8 mouse cellular contexts compared by ENCODE assay signal in genomic region chr6:22325364-22326072, GRCm38 (mm10). TPM values are rescaled to one million over a fixed set of nuclear protein-coding genes. Genes with fewer than 3 reads are reported as not detected.
A peak's percentile ranks its signal among the peaks of the same experiment; 100 is the strongest.
DNase-seq lines count a peak whose midpoint lies in the region; ATAC-seq and TF ChIP-seq lines count a peak whose summit lies in the region.

No protein-coding gene starts in this region.

- no peak overlapping the region for H3K4me2 ChIP-seq in heart, embryonic 12.5 days
- H3K4me2 ChIP-seq in limb, embryonic 13.5 days (replicated peaks) = no peak overlapping the region

- H3K9ac ChIP-seq in heart, embryonic 12.5 days = no peak overlapping the region
- no peak overlapping the region for H3K9ac ChIP-seq in limb, embryonic 13.5 days

- TF ChIP-seq POLR2A in kidney, adult 2 months (IDR thresholded peaks at IDR 0.05; ENCODE audit: low read depth, low read length) = no peak

- peak; percentile 91 for DNase-seq in heart, adult 11 months
- DNase-seq in cerebellum, adult 9-11 months = peak; percentile 44
- DNase-seq in frontal cortex, postnatal 14 days (ENCODE audit: low spot score in 2 of 2) = peak; percentile 62 to 82
- DNase-seq in kidney, adult 2 months = peak; percentile 77
- peak; percentile 18 to 43 for DNase-seq in monocyte, adult 2 months (ENCODE audit: low read depth in 1 of 2, low spot score in 2 of 2)
- DNase-seq in spleen, postnatal 4 days (ENCODE audit: low spot score in 2 of 2) = peak; percentile 67 to 89

- peak; percentile 96 for TF ChIP-seq CTCF in kidney, adult 2 months (conservative IDR thresholded peaks at IDR 0.05; ENCODE audit: insufficient read depth, insufficient read length, low read depth, low read length)

- ATAC-seq in heart, embryonic 12.5 days (ENCODE audit: insufficient number of reproducible peaks, low FRiP score) = no peak
- peak; percentile 33 for ATAC-seq in limb, embryonic 13.5 days (ENCODE audit: low FRiP score, low read depth)

- no peak overlapping the region for H3K27ac ChIP-seq in heart, embryonic 12.5 days (ENCODE audit: poor library complexity, severe bottlenecking)
- H3K27ac ChIP-seq in kidney, adult 2 months (ENCODE audit: insufficient read depth, low read depth, low read length) = no peak overlapping the region
- no peak overlapping the region for H3K27ac ChIP-seq in limb, embryonic 13.5 days

- H3K4me1 ChIP-seq in heart, embryonic 12.5 days (replicated peaks) = 0 out of 2 replicates have a peak, but pooled peaks cover 9% of the 10 kb centered on the region
- peaks cover 8% of the 10 kb centered on the region; the same call in 1 of the 2 replicates for H3K4me1 ChIP-seq in kidney, adult 2 months (ENCODE audit: control insufficient read depth, insufficient read depth, low read length)
- H3K4me1 ChIP-seq in limb, embryonic 13.5 days = peaks cover 8% of the 10 kb centered on the region; the same call in 1 of the 2 replicates

- no peaks in the 10 kb centered on the region for H3K9me3 ChIP-seq in heart, embryonic 12.5 days (replicated peaks)
- no peaks in the 10 kb centered on the region for H3K9me3 ChIP-seq in limb, embryonic 13.5 days

- peaks cover 26% of the 10 kb centered on the region for H3K36me3 ChIP-seq in heart, embryonic 12.5 days
- no peaks in the 10 kb centered on the region for H3K36me3 ChIP-seq in kidney, adult 2 months (ENCODE audit: control insufficient read depth, insufficient read depth, low read length)
- peaks cover 37% of the 10 kb centered on the region for H3K36me3 ChIP-seq in limb, embryonic 13.5 days

- no peaks in the 10 kb centered on the region for H3K27me3 ChIP-seq in heart, embryonic 12.5 days (replicated peaks)
- no peaks in the 10 kb centered on the region for H3K27me3 ChIP-seq in kidney, adult 2 months (replicated peaks; ENCODE audit: control insufficient read depth, insufficient read depth, low read length)
- H3K27me3 ChIP-seq in limb, embryonic 13.5 days = no peaks in the 10 kb centered on the region

- H3K4me3 ChIP-seq in heart, embryonic 12.5 days = no peak overlapping the region
- no peak overlapping the region for H3K4me3 ChIP-seq in kidney, adult 2 months (ENCODE audit: insufficient read depth, low read depth, low read length)
- no peak overlapping the region for H3K4me3 ChIP-seq in limb, embryonic 13.5 days

- 62% methylated on average over 13 of the region's 13 CpGs for WGBS in heart, embryonic 12.5 days
- WGBS in kidney, adult 2 months = 53% methylated on average over 13 of the region's 13 CpGs
- 56% methylated on average over 13 of the region's 13 CpGs for whole genome bisulfite sequencing in limb, embryonic 13.5 days

RNA-seq across cellular contexts. Expression of gene Fam3c, which starts 30.5 kb away (rescaled TPM):
- polyA plus RNA-seq in heart, embryonic 12.5 days (2016; fragmentation: Nextera tagmentation; extraction: Ambion mirVana) = 53.6 and 56.2 TPM in 2 replicates
- polyA plus RNA-seq in kidney, adult 2 months (2012; rRNA removed) = 2.3 and 5.3 TPM in 2 replicates
- 59.3 and 62.3 TPM in 2 replicates for polyA plus RNA-seq in limb, embryonic 13.5 days (2015; fragmentation: Nextera tagmentation; extraction: Ambion mirVana)

RNA-seq across cellular contexts. Expression of gene Wnt16, which starts 37.5 kb away (rescaled TPM):
- 2.0 and 2.6 TPM in 2 replicates for polyA plus RNA-seq in heart, embryonic 12.5 days (2016; fragmentation: Nextera tagmentation; extraction: Ambion mirVana)
- polyA plus RNA-seq in kidney, adult 2 months (2012; rRNA removed) = 1.4 TPM in 2 replicates
- polyA plus RNA-seq in limb, embryonic 13.5 days (2015; fragmentation: Nextera tagmentation; extraction: Ambion mirVana) = 3.8 and 4.6 TPM in 2 replicates

Comparison
In these comparisons a context has a peak if more than half of its experiments do, and no peak if none do; other contexts are left out.
1. DNase-seq: peak in every context shown above with its lines; median percentile 91 in heart, adult 11 months; 78 in spleen, postnatal 4 days; 77 in kidney, adult 2 months; 72 in frontal cortex, postnatal 14 days; 44 in cerebellum, adult 9-11 months; 30 in monocyte, adult 2 months.